Mouse (Mus musculus) embryo, embryonic 11.5 days (tissue): ENCODE measurements around the gene Lclat1.

ENCODE experiments used
- DNase-seq: peaks from one replicate; pipeline ENCODE4 v3.0.0-alpha.2; 2012; ENCODE audit warnings: low read depth, low spot score

The Lclat1 gene

GRCm38 (mm10) chr17:73087045-73087910 lies 20.5 kb upstream of the Lclat1 start:
- DNase-seq = no peak

DNA sequence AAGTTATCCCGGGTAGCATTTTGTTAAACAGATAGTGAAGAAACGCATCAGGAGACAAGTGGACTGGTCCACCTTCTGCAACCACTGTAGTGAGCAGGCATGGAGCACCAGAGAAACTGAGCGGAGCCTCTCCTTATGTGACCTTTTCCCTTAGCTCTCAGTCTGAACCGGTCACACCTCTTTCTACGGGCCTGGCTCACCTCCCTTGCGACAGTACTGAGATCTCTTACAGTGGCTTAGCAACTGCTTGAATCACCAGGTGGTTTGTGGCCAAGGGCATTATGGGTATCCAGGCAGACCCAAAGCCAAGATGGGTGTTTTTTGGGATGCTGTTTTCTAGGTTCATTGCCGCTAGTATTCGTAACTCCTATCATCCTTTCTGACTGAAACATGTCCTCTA lies 16.4 kb upstream of the Lclat1 start:
- DNase-seq = no peak

GRCm38 (mm10) chr17:73092103-73093097 lies 15.4 kb upstream of the Lclat1 start:
- DNase-seq = no peak

DNA sequence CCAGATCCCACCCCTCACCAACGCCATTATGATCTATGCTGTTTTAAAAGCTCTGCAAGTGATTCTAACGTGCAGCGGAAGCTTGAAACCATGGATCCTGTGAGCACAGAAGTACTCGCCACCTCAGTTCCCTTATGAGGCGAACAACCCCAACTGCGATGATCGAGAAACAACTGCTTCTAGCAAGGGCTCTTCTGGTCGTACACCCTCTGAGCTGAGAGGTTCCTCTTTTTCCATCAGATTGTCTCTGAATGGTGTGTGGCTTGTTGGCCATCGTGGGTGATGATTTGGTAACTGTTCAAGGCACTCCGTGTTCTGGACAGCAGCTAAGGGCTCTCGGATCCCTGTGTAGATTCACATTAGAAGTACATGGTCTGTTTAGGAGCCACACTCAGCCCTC lies 12.7 kb upstream of the Lclat1 start:
- DNase-seq = no peak

GRCm38 (mm10) chr17:73095585-73095984 lies 12.2 kb upstream of the Lclat1 start:
- no peak for DNase-seq

DNA sequence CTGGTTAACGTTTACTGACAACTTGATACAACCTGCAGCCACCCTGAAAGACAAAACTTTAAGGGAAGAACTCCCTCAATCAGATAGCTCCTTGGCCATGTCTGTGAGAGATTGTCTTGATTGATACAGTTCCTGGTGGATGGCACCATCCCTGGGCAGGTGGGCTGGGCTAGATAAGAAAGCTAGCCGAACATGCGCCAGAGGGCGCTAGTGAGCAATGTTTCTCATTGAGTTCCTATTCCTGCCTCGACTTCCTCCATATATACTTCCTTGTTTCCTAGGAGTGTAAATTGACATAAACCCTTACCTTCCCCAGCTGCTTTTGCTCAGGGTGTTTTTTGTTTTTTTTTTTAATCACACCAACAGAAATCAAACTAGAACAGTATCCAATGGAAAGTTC lies 11.3 kb upstream of the Lclat1 start:
- DNase-seq = no peak

- DNase-seq = no peak
Measured at GRCm38 (mm10) chr17:73098636-73099035, 9.1 kb upstream of the Lclat1 start.

- no peak for DNase-seq
Measured at GRCm38 (mm10) chr17:73100396-73100795, 7.4 kb upstream of the Lclat1 start.

DNA sequence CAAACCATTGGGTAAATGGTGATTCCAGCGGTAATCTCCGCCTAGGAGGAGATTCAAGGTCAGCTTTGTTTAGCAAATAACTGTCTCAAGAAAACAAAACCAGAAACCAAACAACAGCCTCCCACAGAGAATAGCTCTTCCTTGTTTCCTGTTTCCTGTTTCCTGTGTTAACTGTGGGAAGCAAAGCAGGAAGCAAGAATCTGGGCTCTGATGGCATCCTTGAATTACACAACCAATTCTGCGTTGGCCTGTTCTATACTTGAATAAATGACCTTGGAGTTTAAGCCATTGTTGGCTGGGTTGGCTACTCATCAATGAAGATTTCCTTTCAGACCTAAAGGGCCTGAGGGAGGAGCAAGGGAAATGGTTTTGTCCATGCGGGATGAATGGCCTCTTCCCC lies 5.2 kb upstream of the Lclat1 start:
- no peak for DNase-seq

- DNase-seq = no peak
Measured at GRCm38 (mm10) chr17:73108170-73108887, 544 bp downstream of the Lclat1 start.

DNA sequence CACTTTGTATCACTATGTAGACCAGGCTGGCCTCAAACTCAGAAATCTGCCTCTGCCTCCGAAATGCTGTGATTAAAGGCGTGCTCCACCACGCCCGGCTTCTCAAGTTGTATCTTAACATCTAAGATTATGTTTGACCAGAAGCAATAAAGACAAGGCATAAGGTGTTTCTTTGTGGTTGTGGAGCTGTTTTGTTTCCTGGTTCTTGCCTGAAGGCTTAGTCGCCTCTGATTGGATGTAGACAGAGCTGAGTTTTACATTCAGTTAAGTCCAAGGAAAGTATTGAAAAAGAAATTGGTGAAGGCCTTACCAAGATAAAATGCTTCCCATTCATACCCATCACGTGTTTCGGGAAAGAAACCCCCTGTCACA lies 1.1 kb downstream of the Lclat1 start:
- no peak for DNase-seq

DNA sequence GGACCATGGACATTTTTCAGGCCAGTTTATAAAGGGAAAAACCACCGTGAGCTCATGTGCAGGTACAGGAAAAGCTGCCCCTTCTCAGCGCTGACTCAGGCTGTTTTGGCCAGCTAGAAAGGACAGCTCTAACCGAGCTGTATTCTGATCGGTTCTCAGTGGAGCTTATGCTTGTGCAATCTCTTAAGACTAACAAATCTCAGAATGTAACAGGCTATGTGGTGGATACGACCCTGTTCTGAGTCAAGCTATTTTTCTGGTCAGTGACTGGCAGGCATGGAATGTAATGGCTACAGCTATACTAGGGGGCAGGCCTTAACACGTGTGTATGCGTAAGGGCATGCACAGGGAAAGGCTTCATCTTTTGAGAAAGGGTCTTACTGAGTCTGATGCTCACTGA lies 4.3 kb downstream of the Lclat1 start:
- DNase-seq = no peak

- DNase-seq = no peak
Measured at GRCm38 (mm10) chr17:73112601-73113000, 4.8 kb downstream of the Lclat1 start.

DNA sequence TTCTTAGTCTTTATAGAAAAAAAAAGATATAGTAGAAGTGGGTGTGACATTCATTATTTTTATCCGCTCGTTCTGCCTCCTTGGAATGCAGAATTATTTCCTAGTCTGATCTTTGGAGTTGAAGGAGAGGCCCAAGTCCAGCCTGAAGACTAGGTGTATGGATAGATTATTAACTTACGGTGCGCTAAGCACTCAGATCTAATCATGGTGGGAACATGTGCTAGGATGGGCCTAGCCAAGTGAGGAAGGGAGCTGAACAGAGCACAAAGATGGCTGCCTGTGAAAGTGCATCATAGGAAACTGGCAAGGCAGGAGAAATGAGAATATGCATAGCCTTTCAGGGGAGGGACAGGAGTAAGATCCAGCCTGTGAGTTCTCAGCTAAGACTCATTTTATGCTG lies 5.4 kb downstream of the Lclat1 start:
- DNase-seq = no peak

DNA sequence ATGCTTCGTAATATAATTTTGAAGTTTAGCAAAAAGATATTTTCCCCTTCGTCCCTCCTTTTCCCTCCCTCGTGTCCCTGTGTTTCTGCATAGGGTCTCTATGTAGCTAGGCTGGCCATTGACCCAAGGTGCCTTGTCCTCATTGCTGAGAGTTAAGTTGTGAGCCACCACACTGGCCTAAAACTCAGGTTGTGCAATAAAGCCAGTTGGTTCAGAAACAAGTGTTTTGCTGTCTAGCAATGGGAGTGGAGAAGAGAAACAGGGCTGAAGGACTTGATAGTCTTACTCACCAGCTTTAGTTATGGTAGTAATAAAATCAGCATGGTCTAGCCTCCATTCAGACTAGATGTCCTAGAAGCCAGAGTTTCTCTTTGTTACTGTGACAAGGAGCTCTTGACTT lies 10.3 kb downstream of the Lclat1 start:
- no peak for DNase-seq

DNA sequence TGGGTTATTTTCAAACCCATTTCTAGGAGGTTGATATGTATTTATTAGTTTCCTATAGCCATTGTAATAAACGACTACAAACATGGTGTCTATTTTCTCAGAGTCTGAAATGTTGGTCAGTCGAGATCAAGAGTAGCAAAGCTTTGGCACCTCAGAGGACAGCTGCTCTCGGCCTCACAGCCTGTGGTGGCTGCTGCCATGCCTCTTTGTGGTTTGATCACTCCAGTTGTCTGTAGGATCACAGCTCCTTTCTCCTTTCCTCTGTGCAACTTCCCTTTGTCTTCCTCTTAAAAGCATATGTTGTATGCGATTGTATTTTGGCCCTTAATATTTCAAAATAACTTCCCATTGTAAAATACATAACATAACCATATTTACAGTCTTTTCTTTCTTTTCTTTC lies 10.9 kb downstream of the Lclat1 start:
- no peak for DNase-seq

DNA sequence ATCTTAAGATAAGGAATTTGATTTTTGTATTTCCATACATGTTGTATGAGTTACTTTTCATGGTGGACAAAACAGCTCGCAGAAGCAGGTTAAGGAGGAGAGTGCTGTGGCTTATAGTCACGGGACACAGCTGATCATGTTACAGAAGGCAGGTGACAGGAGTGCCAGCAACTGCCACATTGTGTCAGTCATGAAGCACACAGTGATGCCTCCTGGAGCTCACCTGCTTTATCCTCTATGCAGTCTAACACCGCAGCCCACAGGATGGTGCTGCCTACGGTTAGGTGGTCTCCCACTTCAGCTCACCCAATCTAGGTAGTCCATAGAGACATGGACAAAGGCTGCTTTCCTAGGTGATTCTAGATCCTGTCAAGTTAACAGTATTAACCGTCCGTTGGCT lies 11.4 kb downstream of the Lclat1 start:
- DNase-seq = no peak

DNA sequence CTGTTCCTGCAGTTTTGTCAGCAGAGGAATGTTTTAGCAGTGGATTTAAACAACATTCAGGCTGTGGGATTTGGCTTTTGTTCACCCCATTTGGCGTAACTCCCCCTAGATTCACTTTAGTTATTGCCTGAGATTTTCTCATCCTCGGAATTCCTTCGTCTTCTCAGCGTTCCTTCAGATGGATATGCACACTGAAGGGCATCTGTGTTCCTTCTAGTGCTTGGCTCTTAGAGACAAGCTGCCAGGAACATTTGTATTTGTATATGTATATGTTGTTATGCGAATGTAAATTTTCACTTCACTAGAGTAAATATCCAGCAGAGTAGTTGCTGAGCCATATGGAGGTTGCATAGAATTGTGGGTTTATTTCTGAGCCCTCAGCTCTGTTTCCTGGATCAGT lies 12.8 kb downstream of the Lclat1 start:
- DNase-seq = no peak

DNA sequence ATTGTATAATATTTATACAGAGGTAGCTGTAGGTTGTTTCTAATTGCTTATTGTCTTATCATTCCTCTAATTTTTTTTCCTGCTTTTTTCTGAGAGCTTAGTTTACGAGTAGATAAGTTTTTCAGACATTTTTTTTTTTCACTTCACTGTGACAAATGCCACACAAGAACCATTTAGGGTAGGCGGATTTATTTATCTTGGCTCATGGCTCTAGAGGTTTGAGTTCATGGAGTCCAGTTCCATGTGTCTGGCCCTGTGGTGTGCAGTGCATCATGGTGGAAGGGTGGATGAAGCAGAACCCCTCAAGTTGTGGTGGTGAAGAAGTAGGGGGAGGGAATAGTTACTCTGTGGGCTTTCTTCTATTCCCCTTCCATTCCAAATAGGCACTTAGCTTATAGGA lies 13.9 kb downstream of the Lclat1 start:
- no peak for DNase-seq

DNA sequence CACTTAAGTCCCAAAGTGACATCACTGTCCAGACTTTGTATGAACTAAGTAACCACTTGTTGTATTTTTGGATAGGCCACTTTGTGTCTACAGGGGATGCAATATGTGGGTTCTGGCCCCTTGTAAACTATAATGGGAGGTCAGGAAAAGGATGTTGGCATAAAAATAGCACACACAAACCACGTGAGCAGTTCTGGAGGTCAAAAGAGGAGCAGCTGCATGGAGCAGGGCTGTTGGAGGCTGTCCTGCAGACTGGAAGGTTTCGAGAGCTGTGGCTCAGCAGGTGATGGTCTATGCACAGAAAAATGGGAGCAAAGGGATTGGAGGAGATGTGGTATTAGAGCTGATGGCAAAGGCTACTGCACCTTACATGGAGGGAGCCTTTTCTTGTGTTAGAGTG lies 18.6 kb downstream of the Lclat1 start:
- DNase-seq = no peak

GRCm38 (mm10) chr17:73126903-73127302 lies 19.1 kb downstream of the Lclat1 start:
- no peak for DNase-seq
